Mouse (Mus musculus): ENCODE measurements around the gene Srgap3.

DNA sequence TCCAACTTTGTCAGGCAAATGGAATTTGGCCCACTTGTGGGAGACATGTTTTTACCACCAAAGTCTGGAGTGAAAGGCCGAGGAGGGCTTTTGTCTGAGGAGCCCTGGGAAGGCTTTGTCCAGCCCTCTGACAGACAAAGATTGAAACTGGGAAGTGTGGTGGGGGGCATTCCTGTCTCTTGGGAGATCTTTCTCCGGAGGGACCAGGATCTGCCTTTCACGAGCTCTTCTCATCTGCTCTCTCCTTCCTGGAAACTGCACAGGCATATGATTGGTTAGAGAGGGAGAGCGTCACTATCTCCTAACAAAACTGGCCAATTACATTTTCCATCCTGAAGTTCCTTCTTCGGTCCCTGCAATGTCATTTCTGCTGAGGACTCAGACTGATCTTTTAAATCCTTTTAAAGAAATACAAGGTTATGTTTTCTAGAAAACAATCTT lies 17.0 kb downstream of the Srgap3 start:
- TF ChIP-seq MAFK (IDR thresholded peaks at IDR 0.05; ENCODE audit: insufficient read depth, low read depth, low read length) (no peak), ZNF384 (IDR thresholded peaks at IDR 0.05; ENCODE audit: low read depth, low read length) (no peak)
